Mouse (Mus musculus): Measurements from ENCODE around the gene Atxn1. TPM values are rescaled to one million over a fixed set of nuclear protein-coding genes. Genes with fewer than 3 reads are reported as not detected.
A peak's percentile ranks its signal among the peaks of the same experiment; 100 is the strongest.

The Atxn1 gene
- polyA plus RNA-seq, 1 experiment from 2014 or later, result 1.7 TPM

DNA sequence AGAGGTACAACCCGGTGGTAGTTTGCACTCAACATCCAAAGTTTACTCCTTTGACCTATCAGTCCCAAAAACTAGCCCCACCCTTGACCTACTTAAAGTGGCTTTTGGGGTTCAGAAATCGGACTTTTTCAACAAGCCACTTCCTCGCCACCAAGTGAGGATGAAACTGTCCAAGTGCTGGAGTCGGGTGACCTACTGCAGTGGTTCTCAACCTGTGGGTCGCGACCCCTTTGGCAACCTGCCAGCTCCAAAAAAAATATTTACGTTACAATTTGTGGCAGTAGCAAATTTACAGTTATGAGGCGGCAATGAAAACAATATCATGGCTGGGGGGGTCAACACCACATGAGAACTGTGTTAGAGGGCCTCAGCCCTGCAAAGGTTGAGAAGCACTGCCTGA lies 95.9 kb downstream of the Atxn1 start:
- Histone ChIP-seq H3K4me1 (peaks cover 55% of the 10 kb centered on the region), H3K27me3 (replicated peaks) (no peaks in the 10 kb centered on the region), H3K9ac (no peak overlapping the region), H3K27ac (no peak overlapping the region), H3K4me3 (no peak overlapping the region), H3K4me2 (no peak overlapping the region), H3K9me3 (replicated peaks) (no peaks in the 10 kb centered on the region), H3K36me3 (no peaks in the 10 kb centered on the region)
- whole genome bisulfite sequencing (ENCODE audit: insufficient replicate concordance), result 81% methylated on average over 8 of the region's 8 CpGs
- ATAC-seq, result no peak

DNA sequence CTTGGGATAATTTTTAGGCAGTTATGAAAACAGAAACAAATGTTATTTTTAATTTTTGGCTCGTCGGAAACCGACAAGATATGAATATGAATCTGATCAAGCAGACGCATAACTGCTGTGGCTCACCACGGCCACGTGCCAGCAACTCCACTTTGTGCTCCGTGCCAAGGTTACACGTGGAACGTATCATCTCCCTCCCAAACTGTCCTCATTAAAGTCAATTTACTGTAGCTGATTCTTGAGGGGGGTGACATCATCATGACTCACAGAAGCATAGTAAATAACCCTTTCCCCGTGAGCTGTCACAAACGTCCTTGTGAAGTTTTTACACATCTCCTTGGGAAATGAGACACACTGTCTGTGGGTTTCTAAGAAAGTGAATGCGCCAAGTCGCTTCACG lies 97.5 kb downstream of the Atxn1 start:
- Histone ChIP-seq H3K27ac (peak overlapping the region; percentile 50), H3K4me3 (no peak overlapping the region), H3K36me3 (no peaks in the 10 kb centered on the region), H3K9me3 (replicated peaks) (no peaks in the 10 kb centered on the region), H3K27me3 (replicated peaks) (no peaks in the 10 kb centered on the region), H3K9ac (no peak overlapping the region), H3K4me1 (peaks cover 47% of the 10 kb centered on the region), H3K4me2 (peak overlapping the region; percentile 42)
- no peak for ATAC-seq
- 59% methylated on average over 14 of the region's 14 CpGs for WGBS (ENCODE audit: insufficient replicate concordance)

DNA sequence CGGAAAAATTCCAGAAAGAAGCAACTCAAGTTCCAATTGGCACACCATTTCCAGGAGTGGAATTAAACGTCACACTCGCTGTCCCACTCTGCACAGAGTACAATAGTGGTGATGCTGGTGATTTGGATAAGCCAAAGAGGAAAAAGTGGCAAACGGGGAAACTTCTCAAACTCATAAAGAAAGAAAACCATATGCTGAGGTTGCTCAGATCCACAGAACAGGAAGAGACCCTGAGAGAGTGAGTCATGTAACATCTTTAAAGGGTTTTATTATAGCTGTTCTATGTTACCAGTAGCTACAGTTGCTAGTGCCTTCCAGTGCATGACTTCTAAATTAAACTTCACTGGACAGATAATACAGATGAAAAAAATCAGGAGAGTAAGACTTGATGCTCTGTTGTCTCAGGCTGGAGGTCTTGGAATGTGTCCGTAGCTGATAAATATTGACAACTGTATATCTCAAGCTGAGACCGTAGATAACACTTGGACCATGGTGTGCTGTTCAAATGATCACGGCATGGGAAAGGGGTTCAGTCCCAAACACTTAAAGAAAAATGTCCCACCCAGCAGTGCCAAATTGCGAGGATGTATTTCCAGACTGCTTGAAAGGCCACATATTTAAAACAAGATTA lies 98.1 kb downstream of the Atxn1 start:
- H3K4me2 ChIP-seq, result peak overlapping the region; percentile 42
- H3K9me3 ChIP-seq (replicated peaks), result no peaks in the 10 kb centered on the region
- H3K9ac ChIP-seq, result no peak overlapping the region
- H3K36me3 ChIP-seq, result no peaks in the 10 kb centered on the region
- 44% methylated on average over 8 of the region's 8 CpGs for WGBS (ENCODE audit: insufficient replicate concordance)
- peaks cover 42% of the 10 kb centered on the region for H3K4me1 ChIP-seq
- H3K27me3 ChIP-seq (replicated peaks), result no peaks in the 10 kb centered on the region
- peak; percentile 93 for ATAC-seq
- H3K27ac ChIP-seq, result peak overlapping the region; percentile 57; the same call in 1 of the 2 replicates
- no peak overlapping the region for H3K4me3 ChIP-seq

GRCm38 (mm10) chr13:45865620-45866019 lies 99.2 kb downstream of the Atxn1 start:
- peaks cover 49% of the 10 kb centered on the region for H3K4me1 ChIP-seq
- H3K36me3 ChIP-seq, result no peaks in the 10 kb centered on the region
- no peak overlapping the region for H3K4me3 ChIP-seq
- H3K9me3 ChIP-seq (replicated peaks), result no peaks in the 10 kb centered on the region
- H3K4me2 ChIP-seq, result no peak overlapping the region
- 82% methylated on average over 10 of the region's 10 CpGs for WGBS (ENCODE audit: insufficient replicate concordance)
- no peak for ATAC-seq
- H3K27ac ChIP-seq, result no peak overlapping the region
- H3K27me3 ChIP-seq (replicated peaks), result no peaks in the 10 kb centered on the region
- H3K9ac ChIP-seq, result no peak overlapping the region

DNA sequence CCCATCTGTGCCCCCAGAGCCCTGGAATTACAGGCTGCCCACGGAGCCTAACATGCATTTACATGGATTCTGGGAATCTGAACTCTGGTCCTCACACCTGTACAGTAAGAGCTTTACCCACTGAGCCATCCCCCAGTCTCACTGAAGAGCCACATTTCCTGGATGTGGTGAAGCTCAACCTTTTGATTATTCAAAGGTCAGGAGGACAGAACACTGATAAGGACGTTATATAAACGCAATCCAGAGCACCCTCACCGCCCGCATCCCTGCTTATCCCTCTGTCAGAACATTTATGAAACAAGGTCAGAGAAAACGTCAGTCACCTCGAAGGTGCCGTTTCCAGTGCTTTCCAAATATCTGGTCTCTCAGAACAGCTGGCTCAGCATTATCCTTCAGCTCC lies 101.0 kb downstream of the Atxn1 start:
- H3K36me3 ChIP-seq, result no peaks in the 10 kb centered on the region
- WGBS (ENCODE audit: insufficient replicate concordance), result 64% methylated on average over 8 of the region's 8 CpGs

DNA sequence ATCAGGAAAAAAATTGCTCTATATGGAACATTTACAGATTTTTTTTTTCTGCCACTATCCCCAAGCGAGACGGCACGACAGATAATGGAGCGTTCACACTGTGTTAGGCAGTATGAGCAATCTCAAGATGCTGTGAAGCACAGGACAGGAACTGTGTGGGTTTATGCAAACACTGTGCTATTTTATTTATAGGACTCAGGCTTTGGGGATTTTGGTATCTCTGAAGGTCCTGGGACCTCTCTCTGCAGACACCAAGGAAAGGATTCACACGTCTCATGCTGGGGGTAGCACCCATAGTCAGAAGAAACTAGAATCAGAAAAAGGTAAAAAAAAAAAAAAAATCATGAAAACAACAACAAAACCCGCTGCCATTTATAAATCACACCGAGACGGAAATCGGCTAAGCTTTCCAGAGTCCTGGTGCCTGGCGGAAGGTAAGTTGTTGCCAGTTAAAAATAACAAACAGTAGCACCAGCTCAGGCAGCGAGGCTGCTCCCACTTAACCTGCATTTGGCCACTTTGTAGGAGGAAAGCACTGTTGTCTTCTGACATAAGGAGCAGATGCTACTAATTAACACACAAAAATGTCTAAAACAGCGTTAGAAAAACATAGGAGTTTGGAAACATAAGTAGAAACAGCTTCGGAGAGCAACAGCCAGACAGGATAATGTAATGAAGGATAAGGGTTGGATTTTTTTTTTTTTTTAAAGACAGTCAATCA lies 102.8 kb downstream of the Atxn1 start:
- WGBS (ENCODE audit: insufficient replicate concordance), result 79% methylated on average over 13 of the region's 13 CpGs
- H3K4me2 ChIP-seq, result no peak overlapping the region

More for the DNA sequence above, 101.0 kb downstream of the Atxn1 start:
- H3K9ac ChIP-seq, result no peak overlapping the region
- no peak overlapping the region for H3K4me3 ChIP-seq
- H3K27ac ChIP-seq, result no peak overlapping the region
- peaks cover 64% of the 10 kb centered on the region for H3K4me1 ChIP-seq
- H3K4me2 ChIP-seq, result no peak overlapping the region
- no peaks in the 10 kb centered on the region for H3K27me3 ChIP-seq (replicated peaks)
- no peak for ATAC-seq
- no peaks in the 10 kb centered on the region for H3K9me3 ChIP-seq (replicated peaks)

GRCm38 (mm10) chr13:45861098-45861580 lies 103.7 kb downstream of the Atxn1 start:
- Histone ChIP-seq H3K4me1 (peaks cover 47% of the 10 kb centered on the region), H3K4me3 (no peak overlapping the region), H3K4me2 (no peak overlapping the region), H3K9me3 (replicated peaks) (no peaks in the 10 kb centered on the region), H3K36me3 (no peaks in the 10 kb centered on the region), H3K9ac (no peak overlapping the region), H3K27ac (no peak overlapping the region), H3K27me3 (replicated peaks) (no peaks in the 10 kb centered on the region)
- 84% methylated on average over 10 of the region's 10 CpGs for WGBS (ENCODE audit: insufficient replicate concordance)
- no peak for ATAC-seq

More for the DNA sequence above, 102.8 kb downstream of the Atxn1 start:
- H3K4me1 ChIP-seq, result peaks cover 50% of the 10 kb centered on the region
- no peaks in the 10 kb centered on the region for H3K9me3 ChIP-seq (replicated peaks)
- no peak overlapping the region for H3K4me3 ChIP-seq
- H3K36me3 ChIP-seq, result no peaks in the 10 kb centered on the region
- no peak overlapping the region for H3K9ac ChIP-seq
- ATAC-seq, result no peak
- H3K27ac ChIP-seq, result no peak overlapping the region
- no peaks in the 10 kb centered on the region for H3K27me3 ChIP-seq (replicated peaks)

DNA sequence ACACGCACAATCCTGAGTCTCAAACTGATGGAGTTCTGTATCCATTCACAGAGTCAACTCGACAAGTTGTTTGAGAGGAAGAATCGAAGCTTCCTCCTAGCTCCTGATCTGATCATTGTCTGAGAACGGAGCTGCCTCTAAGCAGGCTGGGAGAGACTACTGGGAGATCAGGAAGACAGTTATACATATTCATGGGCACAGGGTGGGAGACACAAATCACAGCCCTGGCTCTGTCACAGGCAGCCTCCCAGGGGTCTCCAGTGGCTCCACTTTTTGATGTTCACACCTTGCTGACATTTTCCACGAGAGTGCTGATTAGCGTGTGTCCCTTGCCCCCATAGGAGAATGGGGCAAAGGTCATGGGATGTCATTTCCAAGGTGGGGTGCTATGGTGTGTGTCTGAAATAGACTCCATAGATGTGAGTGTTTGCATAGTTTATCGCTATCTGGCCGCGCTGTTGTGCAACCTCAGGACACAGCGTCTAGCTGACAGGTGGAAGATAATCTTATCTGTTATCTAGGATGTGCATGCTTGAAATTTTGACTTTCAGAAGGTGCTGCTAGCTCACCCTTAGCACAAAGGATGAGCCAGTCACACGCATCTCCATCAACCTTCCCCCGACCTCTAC lies 105.6 kb downstream of the Atxn1 start:
- H3K4me3 ChIP-seq, result no peak overlapping the region
- 59% methylated on average over 12 of the region's 12 CpGs for WGBS (ENCODE audit: insufficient replicate concordance)
- H3K4me1 ChIP-seq, result peaks cover 52% of the 10 kb centered on the region
- H3K27ac ChIP-seq, result 0 out of 2 replicates have a peak overlapping the region, but pooled peaks have one; percentile 4
- H3K9ac ChIP-seq, result no peak overlapping the region
- H3K9me3 ChIP-seq (replicated peaks), result no peaks in the 10 kb centered on the region
- ATAC-seq, result peak; percentile 75
- H3K4me2 ChIP-seq, result peak overlapping the region; percentile 17; the same call in 1 of the 2 replicates
- no peaks in the 10 kb centered on the region for H3K36me3 ChIP-seq
- H3K27me3 ChIP-seq (replicated peaks), result no peaks in the 10 kb centered on the region

- no peak for ATAC-seq
- WGBS (ENCODE audit: insufficient replicate concordance), result 91% methylated on average over 8 of the region's 8 CpGs
- H3K4me1 ChIP-seq, result peaks cover 64% of the 10 kb centered on the region
Measured at GRCm38 (mm10) chr13:45857416-45857815, 107.4 kb downstream of the Atxn1 start.

GRCm38 (mm10) chr13:45854531-45854930 lies 110.3 kb downstream of the Atxn1 start:
- no peaks in the 10 kb centered on the region for H3K9me3 ChIP-seq (replicated peaks)
- no peak for ATAC-seq
- H3K9ac ChIP-seq, result no peak overlapping the region
- no peak overlapping the region for H3K4me2 ChIP-seq
- H3K4me1 ChIP-seq, result peaks cover 74% of the 10 kb centered on the region
- WGBS (ENCODE audit: insufficient replicate concordance), result 78% methylated on average over 5 of the region's 5 CpGs
- no peaks in the 10 kb centered on the region for H3K36me3 ChIP-seq
- H3K27ac ChIP-seq, result no peak overlapping the region; the same call in 1 of the 2 replicates
- no peak overlapping the region for H3K4me3 ChIP-seq
- no peaks in the 10 kb centered on the region for H3K27me3 ChIP-seq (replicated peaks)

More at GRCm38 (mm10) chr13:45857416-45857815, 107.4 kb downstream of the Atxn1 start:
- H3K9ac ChIP-seq, result no peak overlapping the region
- no peak overlapping the region for H3K4me3 ChIP-seq
- H3K9me3 ChIP-seq (replicated peaks), result no peaks in the 10 kb centered on the region
- H3K36me3 ChIP-seq, result no peaks in the 10 kb centered on the region
- no peak overlapping the region for H3K27ac ChIP-seq
- no peak overlapping the region for H3K4me2 ChIP-seq
- no peaks in the 10 kb centered on the region for H3K27me3 ChIP-seq (replicated peaks)

- no peaks in the 10 kb centered on the region for H3K27me3 ChIP-seq (replicated peaks)
- no peak overlapping the region for H3K4me3 ChIP-seq
- H3K9me3 ChIP-seq (replicated peaks), result no peaks in the 10 kb centered on the region
- H3K9ac ChIP-seq, result peak overlapping the region; percentile 28
- 44% methylated on average over 6 of the region's 6 CpGs for WGBS (ENCODE audit: insufficient replicate concordance)
- no peak for ATAC-seq
- H3K4me1 ChIP-seq, result peaks cover 74% of the 10 kb centered on the region
- H3K27ac ChIP-seq, result peak overlapping the region; percentile 60; the same call in 1 of the 2 replicates
- H3K4me2 ChIP-seq, result peak overlapping the region; percentile 47
- H3K36me3 ChIP-seq, result no peaks in the 10 kb centered on the region
Measured at GRCm38 (mm10) chr13:45853691-45854090, 111.1 kb downstream of the Atxn1 start.

DNA sequence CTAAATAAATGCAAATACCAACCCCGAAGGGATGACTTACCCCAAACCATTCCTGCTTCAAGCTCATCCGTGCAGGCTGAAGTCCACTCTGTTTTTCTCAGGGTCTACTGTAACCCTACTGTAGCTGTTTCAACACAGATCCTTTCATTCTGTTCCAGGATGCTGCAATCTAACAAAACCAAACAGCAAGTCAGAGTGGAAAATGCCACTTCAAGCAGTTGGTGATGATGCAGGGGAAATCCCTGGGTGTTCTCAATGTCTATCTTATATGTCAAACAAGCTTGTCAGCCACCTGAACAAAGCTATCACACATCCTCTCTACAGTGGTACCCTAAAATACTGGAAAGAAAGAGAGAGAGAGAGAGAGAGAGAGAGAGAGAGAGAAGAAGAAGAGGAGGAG lies 112.5 kb downstream of the Atxn1 start:
- no peak overlapping the region for H3K4me3 ChIP-seq
- no peaks in the 10 kb centered on the region for H3K9me3 ChIP-seq (replicated peaks)
- 76% methylated on average over 2 of the region's 2 CpGs for WGBS (ENCODE audit: insufficient replicate concordance)
- peaks cover 86% of the 10 kb centered on the region for H3K4me1 ChIP-seq
- 0 out of 2 replicates have a peak overlapping the region, but pooled peaks have one; percentile 60 for H3K27ac ChIP-seq
- no peaks in the 10 kb centered on the region for H3K27me3 ChIP-seq (replicated peaks)
- no peak for ATAC-seq
- no peak overlapping the region for H3K9ac ChIP-seq
- H3K36me3 ChIP-seq, result no peaks in the 10 kb centered on the region
- no peak overlapping the region for H3K4me2 ChIP-seq
